Mouse (Mus musculus) small intestine, adult 2 months (tissue): ENCODE measurements around the gene 1110051M20Rik.

Experiments
- CTCF ChIP-seq: fragments of 200-500 bp; IDR thresholded peaks from 2 replicates; pipeline ENCODE4 v1.5.1; 2012; ENCODE audit warnings: low read depth, mild to moderate bottlenecking, control low read depth, inconsistent platforms, low read length, moderate library complexity, mixed read lengths; ENCODE audit not compliant: insufficient replicate concordance, insufficient read length; ENCODE audit errors: extremely low read depth
- POLR2A ChIP-seq: fragments of 200-500 bp; IDR thresholded peaks from 2 replicates; pipeline ENCODE4 v1.6.1; 2012; ENCODE audit warnings: low read depth, mild to moderate bottlenecking, control low read depth, inconsistent platforms, low read length, moderate library complexity

DNA sequence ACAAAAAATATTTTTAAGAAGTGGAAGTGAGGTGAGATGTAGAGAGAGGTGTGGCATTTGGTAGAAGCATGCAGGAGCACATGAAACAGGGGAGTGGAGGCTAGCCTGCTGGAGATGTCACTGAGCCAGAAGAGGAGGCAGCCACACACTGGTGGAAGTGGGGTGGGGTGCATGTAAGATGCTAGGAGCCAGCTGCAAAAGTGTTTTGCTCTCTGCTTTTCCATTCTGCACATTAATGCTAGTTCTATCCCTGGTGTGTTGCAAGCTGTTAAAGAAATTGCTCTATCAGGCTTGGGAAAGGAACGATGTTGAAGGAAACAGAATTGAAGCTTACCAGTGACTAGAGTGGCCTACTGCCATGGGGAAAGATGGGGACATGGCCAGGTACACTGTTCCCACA, 120.2 kb downstream of the 1110051M20Rik start:
- TF ChIP-seq CTCF: no peak
- TF ChIP-seq POLR2A: no peak
